Mouse (Mus musculus) brain, embryonic 14.5 days (tissue): ENCODE results near the gene Pcbp3.

Source experiments
- CTCF ChIP-seq: fragments of 200-500 bp; IDR thresholded peaks from 2 replicates; pipeline ENCODE4 v1.5.1; 2012; ENCODE audit warnings: inconsistent platforms, mild to moderate bottlenecking, moderate library complexity, borderline replicate concordance; ENCODE audit not compliant: insufficient read depth, insufficient read length; ENCODE audit errors: extremely low read depth
- POLR2A ChIP-seq: fragments of 200-500 bp; IDR thresholded peaks from 2 replicates; pipeline ENCODE4 v1.6.1; 2012; ENCODE audit warnings: mild to moderate bottlenecking, inconsistent platforms, borderline replicate concordance; ENCODE audit not compliant: poor library complexity, insufficient read depth, insufficient read length, severe bottlenecking; ENCODE audit errors: extremely low read depth

- TF ChIP-seq CTCF (no peak), POLR2A (no peak)
These were observed 146.2 kb downstream of the Pcbp3 start for GRCm38 (mm10) chr10:76815481-76815880.
